Mouse (Mus musculus) bone marrow macrophage, adult 2 months (primary cell): ENCODE results near the gene Asic2.

Source experiments
- CTCF ChIP-seq: IDR thresholded peaks from 2 replicates; pipeline ENCODE4 v1.5.1; 2012; ENCODE audit warnings: low read depth, mild to moderate bottlenecking, low read length, moderate library complexity
- POLR2A ChIP-seq: IDR thresholded peaks from 2 replicates; pipeline ENCODE4 v1.6.1; 2012; ENCODE audit warnings: mild to moderate bottlenecking, low read depth, low read length, borderline replicate concordance

DNA sequence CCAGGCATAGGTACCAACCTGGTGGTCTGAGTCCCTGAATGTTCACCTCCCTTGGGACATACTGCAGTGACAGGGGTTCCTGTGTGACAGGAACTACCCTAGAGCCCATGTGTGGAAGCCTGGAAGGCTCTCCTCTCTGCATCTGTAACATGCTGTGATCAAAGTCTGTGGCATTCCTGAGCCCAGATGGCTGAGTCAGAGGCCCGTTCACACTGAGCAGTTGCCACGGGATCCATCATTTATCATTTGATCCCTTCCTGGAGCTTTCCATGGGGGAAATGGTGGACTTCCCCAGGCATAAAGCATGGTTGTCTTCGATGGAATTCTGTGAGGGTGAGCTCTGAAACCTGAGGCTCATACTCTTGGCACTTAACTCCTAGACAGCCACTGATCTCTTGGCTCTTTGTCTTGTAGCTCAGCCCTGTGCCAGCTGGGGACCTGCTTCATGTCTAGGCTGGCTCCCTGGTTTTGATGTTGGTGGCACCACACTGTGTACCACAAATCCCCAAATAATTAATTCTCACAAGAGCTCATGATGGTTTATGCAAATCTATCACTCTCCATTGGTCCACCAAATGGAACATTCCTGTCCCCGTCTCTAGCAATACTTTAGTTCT lies 1054.7 kb downstream of the Asic2 start:
- no peak for TF ChIP-seq CTCF
- no peak for TF ChIP-seq POLR2A
